Mouse (Mus musculus): ENCODE measurements at regions not wholly inside any gene's neighbourhood (a gene's known extent, or its start where the extent isn't known, plus 50 kb on each side); places are given as distances from the start of the nearest gene placed in this dataset.

DNA sequence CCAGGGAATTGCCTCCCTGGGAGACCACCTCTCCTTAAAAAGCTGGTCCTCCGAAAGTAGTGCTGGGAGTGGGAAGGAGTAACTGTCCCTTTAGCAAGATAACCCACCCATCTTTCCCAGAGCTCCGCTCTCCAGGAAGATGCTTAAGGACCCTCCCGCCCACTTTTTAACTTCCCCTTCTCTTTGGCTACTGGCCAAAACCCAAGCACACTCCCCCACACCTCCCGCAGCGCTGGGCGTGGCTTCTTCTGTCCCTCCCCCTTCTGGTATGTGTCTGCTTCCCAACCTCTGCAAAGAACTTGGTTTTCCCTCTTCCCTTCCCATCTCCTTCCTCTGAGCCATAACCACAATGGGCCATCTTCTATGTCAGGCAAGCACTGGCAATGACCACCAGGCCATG lies 85.4 kb downstream of the Rpap3 start:
- Histone ChIP-seq H3K9me3 (ENCODE audit: low read length) (no peaks in the 10 kb centered on the region), H3K27ac (ENCODE audit: low read length) (no peak overlapping the region), H3K27me3 (ENCODE audit: insufficient read depth, low read length) (no peaks in the 10 kb centered on the region), H3K4me2 (replicated peaks; ENCODE audit: low read depth, low read length) (no peak overlapping the region), H3K36me3 (ENCODE audit: insufficient read depth, low read length) (no peaks in the 10 kb centered on the region), H3K4me3 (ENCODE audit: low read length) (no peak overlapping the region), H3K9ac (replicated peaks; ENCODE audit: low read length) (no peak overlapping the region), H3K4me1 (ENCODE audit: insufficient read depth, low read length) (no peaks in the 10 kb centered on the region)
- ATAC-seq (ENCODE audit: low FRiP score, low TSS enrichment), result no peak
- 65% methylated on average over 6 of the region's 6 CpGs for WGBS

DNA sequence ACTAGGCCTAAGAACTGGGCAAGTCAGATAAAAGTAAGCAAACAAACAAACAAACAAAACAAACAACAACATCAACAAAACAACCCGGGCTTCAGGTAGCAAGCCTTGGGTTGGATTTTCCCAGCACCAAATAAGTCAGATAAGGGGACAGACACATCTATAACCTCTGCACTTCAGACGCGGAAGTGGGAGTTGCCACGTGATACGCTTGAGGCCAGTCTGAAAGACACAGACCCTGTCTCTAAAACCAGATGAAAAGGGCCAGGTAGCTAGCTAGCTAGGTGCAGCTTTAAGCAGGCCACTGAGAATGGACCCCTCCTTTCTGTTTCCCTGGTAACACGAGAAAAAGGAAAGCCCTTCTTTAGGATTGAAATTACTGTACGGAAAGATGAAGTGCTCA lies 85.9 kb downstream of the Rpap3 start:
- Histone ChIP-seq H3K27ac (ENCODE audit: low read length) (no peak overlapping the region), H3K36me3 (ENCODE audit: insufficient read depth, low read length) (no peaks in the 10 kb centered on the region), H3K27me3 (ENCODE audit: insufficient read depth, low read length) (no peaks in the 10 kb centered on the region), H3K4me1 (ENCODE audit: insufficient read depth, low read length) (no peaks in the 10 kb centered on the region), H3K4me2 (replicated peaks; ENCODE audit: low read depth, low read length) (no peak overlapping the region), H3K9me3 (ENCODE audit: low read length) (no peaks in the 10 kb centered on the region), H3K4me3 (ENCODE audit: low read length) (no peak overlapping the region), H3K9ac (replicated peaks; ENCODE audit: low read length) (no peak overlapping the region)
- ATAC-seq (ENCODE audit: low FRiP score, low TSS enrichment), result no peak
- 78% methylated on average over 7 of the region's 7 CpGs for WGBS

DNA sequence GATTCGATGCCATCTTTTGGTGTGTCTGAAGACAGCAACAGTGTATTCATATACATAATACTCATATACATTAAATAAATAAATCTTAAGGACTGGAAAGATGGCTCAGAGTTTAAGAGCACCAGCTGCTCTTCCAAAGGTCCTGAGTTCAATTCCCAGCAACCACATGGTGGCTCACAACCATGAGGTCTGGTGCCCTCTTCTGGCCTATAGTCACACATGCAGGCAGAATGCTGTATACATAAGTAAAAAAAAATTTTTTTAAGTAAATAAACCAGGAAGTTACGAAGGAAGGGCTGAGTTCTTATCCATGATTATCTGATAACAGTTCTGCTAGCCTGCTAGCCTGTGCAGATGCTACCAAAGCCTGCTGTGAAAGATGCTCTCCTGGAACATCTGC lies 93.3 kb downstream of the Rpap3 start:
- Histone ChIP-seq H3K36me3 (ENCODE audit: insufficient read depth, low read length) (no peaks in the 10 kb centered on the region), H3K9me3 (ENCODE audit: low read length) (no peaks in the 10 kb centered on the region), H3K27me3 (ENCODE audit: insufficient read depth, low read length) (no peaks in the 10 kb centered on the region), H3K27ac (ENCODE audit: low read length) (no peak overlapping the region), H3K4me3 (ENCODE audit: low read length) (no peak overlapping the region), H3K9ac (replicated peaks; ENCODE audit: low read length) (no peak overlapping the region), H3K4me2 (replicated peaks; ENCODE audit: low read depth, low read length) (no peak overlapping the region), H3K4me1 (ENCODE audit: insufficient read depth, low read length) (peaks cover 5% of the 10 kb centered on the region; the same call in 1 of the 2 replicates)
- WGBS, result 85% methylated on average over 2 of the region's 2 CpGs
- ATAC-seq (ENCODE audit: low FRiP score, low TSS enrichment), result no peak

DNA sequence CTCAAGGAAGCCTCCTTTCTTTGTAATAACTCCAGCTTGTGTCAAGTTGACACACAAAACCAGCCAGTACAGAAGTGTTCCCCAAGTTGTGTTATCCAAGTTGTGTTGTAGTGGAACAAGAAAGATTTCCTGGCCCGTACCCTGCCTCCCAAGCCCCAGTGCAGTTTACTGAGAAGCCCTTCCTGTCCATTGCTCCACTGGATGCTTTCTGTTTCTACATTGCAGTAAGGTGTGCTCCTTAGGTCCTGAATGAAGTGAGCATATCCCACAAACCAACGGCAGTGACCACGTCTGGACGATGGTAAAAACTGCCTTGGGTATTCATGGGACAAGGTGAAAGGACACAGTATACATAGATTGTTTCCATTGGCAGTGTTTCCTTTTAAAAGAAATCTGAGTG lies 94.9 kb downstream of the Rpap3 start:
- ATAC-seq (ENCODE audit: low FRiP score, low TSS enrichment), result no peak
- Histone ChIP-seq H3K9ac (replicated peaks; ENCODE audit: low read length) (no peak overlapping the region), H3K9me3 (ENCODE audit: low read length) (no peaks in the 10 kb centered on the region), H3K36me3 (ENCODE audit: insufficient read depth, low read length) (no peaks in the 10 kb centered on the region), H3K4me1 (ENCODE audit: insufficient read depth, low read length) (peaks cover 10% of the 10 kb centered on the region; the same call in 1 of the 2 replicates), H3K27me3 (ENCODE audit: insufficient read depth, low read length) (no peaks in the 10 kb centered on the region), H3K27ac (ENCODE audit: low read length) (no peak overlapping the region), H3K4me2 (replicated peaks; ENCODE audit: low read depth, low read length) (no peak overlapping the region), H3K4me3 (ENCODE audit: low read length) (no peak overlapping the region)
- 76% methylated on average over 4 of the region's 4 CpGs for WGBS

DNA sequence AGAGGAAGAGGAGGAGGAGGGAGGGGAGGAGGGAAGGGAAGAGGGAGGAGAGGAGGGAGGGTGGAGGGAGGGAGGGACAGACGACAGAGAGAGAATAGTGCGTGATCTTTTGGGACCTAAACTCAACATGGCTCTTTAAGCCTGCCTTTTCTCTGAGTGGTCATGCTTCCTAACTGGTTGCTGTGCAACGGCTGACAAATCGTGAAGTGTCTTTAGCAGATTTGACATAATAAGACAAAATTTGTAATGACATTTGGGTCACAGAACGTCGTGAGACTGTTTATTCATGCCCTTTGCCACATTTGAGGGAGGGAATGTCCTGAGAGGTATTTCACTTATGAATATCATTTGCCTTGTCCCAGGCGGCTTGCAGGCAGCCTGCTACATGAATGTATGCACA lies 96.1 kb downstream of the Rpap3 start:
- H3K9me3 ChIP-seq (ENCODE audit: low read length), result no peaks in the 10 kb centered on the region
- WGBS, result 80% methylated on average over 7 of the region's 7 CpGs

DNA sequence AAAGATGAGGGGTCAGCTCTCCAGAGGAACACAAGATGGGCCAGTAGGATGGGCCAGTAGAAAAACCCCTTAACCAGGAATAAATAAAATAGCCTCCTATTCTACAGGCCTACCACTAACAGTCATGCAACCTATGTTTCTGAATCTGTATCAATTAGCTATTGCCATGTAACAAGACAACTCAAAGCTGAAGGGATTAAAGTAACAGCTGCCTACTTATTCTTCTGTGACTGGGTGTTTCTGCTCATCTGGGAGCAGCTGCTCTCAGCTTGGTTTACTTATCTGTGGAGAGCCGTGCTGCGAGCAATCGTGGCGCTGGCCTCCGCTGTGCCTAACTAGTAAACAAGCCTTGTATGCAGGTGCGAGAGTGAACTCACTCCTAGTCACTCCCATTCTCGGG lies 97.0 kb downstream of the Rpap3 start:
- 92% methylated on average over 7 of the region's 7 CpGs for WGBS
- ATAC-seq (ENCODE audit: low FRiP score, low TSS enrichment), result no peak
- H3K9ac ChIP-seq (replicated peaks; ENCODE audit: low read length), result no peak overlapping the region

More for the DNA sequence above, 96.1 kb downstream of the Rpap3 start:
- Histone ChIP-seq H3K4me3 (ENCODE audit: low read length) (no peak overlapping the region), H3K27me3 (ENCODE audit: insufficient read depth, low read length) (no peaks in the 10 kb centered on the region), H3K9ac (replicated peaks; ENCODE audit: low read length) (no peak overlapping the region), H3K36me3 (ENCODE audit: insufficient read depth, low read length) (no peaks in the 10 kb centered on the region), H3K4me1 (ENCODE audit: insufficient read depth, low read length) (peaks cover 10% of the 10 kb centered on the region; the same call in 1 of the 2 replicates), H3K4me2 (replicated peaks; ENCODE audit: low read depth, low read length) (no peak overlapping the region), H3K27ac (ENCODE audit: low read length) (no peak overlapping the region)
- ATAC-seq (ENCODE audit: low FRiP score, low TSS enrichment), result no peak

DNA sequence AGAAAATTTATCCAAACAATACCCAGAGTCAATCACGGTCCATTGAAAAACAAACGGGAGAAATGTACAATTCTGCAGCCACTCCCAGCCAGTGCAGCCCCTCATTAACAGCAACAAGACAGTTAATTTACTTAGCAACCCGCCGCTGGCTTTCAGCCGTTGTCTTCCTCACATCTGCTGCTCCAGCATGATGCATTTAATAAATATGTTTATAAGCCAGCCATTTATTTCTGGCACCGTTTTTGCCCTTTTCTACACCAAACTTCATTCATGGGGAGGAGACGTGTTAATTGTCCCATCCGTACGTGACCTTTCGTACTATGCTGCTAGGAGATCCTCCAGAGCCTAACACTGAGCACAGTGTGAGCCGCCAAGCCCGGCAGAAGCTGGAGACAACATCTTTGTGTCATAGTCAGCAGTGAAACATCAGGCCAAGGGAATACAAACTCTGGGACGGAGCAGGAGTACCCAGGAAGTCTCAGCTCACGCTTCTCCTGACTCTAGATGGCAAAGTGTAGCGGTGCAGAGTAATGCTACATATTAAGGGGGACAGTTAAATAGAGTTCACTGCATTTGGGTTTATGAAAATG lies 97.9 kb downstream of the Rpap3 start:
- no peaks in the 10 kb centered on the region for H3K36me3 ChIP-seq (ENCODE audit: insufficient read depth, low read length)
- WGBS, result 75% methylated on average over 15 of the region's 15 CpGs
- H3K27me3 ChIP-seq (ENCODE audit: insufficient read depth, low read length), result no peaks in the 10 kb centered on the region
- no peak for ATAC-seq (ENCODE audit: low FRiP score, low TSS enrichment)
- peaks cover 7% of the 10 kb centered on the region; the same call in 1 of the 2 replicates for H3K4me1 ChIP-seq (ENCODE audit: insufficient read depth, low read length)
- no peak overlapping the region for H3K4me2 ChIP-seq (replicated peaks; ENCODE audit: low read depth, low read length)
- H3K9ac ChIP-seq (replicated peaks; ENCODE audit: low read length), result no peak overlapping the region
- no peak overlapping the region for H3K4me3 ChIP-seq (ENCODE audit: low read length)
- no peak overlapping the region for H3K27ac ChIP-seq (ENCODE audit: low read length)
- H3K9me3 ChIP-seq (ENCODE audit: low read length), result no peaks in the 10 kb centered on the region

More for the DNA sequence above, 97.0 kb downstream of the Rpap3 start:
- no peaks in the 10 kb centered on the region for H3K36me3 ChIP-seq (ENCODE audit: insufficient read depth, low read length)
- H3K9me3 ChIP-seq (ENCODE audit: low read length), result no peaks in the 10 kb centered on the region
- no peaks in the 10 kb centered on the region for H3K27me3 ChIP-seq (ENCODE audit: insufficient read depth, low read length)
- no peak overlapping the region for H3K27ac ChIP-seq (ENCODE audit: low read length)
- no peak overlapping the region for H3K4me3 ChIP-seq (ENCODE audit: low read length)
- H3K4me2 ChIP-seq (replicated peaks; ENCODE audit: low read depth, low read length), result no peak overlapping the region
- H3K4me1 ChIP-seq (ENCODE audit: insufficient read depth, low read length), result peaks cover 10% of the 10 kb centered on the region; the same call in 1 of the 2 replicates

DNA sequence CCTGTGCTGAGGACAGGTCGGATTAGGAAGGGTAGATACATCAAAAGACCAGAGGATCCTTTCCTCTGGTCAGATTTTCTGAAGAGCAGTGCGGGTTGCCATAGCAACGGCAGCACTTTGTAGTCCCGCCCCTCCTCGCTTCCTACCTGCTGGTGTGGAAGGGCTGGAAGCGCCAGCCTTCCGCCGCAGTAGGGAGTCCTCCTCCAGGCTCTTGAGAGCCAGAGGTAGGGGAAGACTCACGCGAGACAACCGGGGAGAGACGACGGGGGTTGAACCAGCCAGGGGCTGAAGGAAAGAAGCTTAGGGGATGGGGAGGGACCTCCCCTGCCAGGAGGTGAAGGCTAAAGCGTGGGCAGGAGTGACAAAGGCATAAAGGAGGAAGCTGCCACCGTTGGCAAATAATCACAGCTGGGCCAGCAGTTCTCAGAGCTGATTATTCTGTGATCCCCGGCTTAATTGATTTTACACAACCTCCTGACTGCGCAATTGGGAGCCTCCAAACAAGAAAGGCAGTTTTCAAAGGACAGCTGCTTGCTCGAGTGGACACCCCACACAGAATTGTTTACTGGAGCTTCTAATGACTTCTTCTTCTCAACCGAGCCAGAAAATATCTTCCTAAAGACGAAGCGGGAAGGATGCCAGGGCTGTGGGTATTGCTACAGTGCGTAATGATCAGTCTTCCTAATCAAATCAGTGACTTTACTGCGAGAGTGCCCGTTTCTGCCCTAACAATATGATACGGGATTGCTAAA lies 98.8 kb downstream of the Rpap3 start:
- ATAC-seq (ENCODE audit: low FRiP score, low TSS enrichment), result peak; percentile 82
- Histone ChIP-seq H3K27ac (ENCODE audit: low read length) (no peak overlapping the region), H3K4me1 (ENCODE audit: insufficient read depth, low read length) (0 out of 2 replicates have a peak, but pooled peaks cover 6% of the 10 kb centered on the region), H3K4me2 (replicated peaks; ENCODE audit: low read depth, low read length) (peak overlapping the region; percentile 64), H3K9me3 (ENCODE audit: low read length) (no peaks in the 10 kb centered on the region), H3K36me3 (ENCODE audit: insufficient read depth, low read length) (no peaks in the 10 kb centered on the region), H3K9ac (replicated peaks; ENCODE audit: low read length) (peak overlapping the region; percentile 60), H3K27me3 (ENCODE audit: insufficient read depth, low read length) (no peaks in the 10 kb centered on the region), H3K4me3 (ENCODE audit: low read length) (peak overlapping the region; percentile 36)
- 10% methylated on average over 25 of the region's 25 CpGs for WGBS

DNA sequence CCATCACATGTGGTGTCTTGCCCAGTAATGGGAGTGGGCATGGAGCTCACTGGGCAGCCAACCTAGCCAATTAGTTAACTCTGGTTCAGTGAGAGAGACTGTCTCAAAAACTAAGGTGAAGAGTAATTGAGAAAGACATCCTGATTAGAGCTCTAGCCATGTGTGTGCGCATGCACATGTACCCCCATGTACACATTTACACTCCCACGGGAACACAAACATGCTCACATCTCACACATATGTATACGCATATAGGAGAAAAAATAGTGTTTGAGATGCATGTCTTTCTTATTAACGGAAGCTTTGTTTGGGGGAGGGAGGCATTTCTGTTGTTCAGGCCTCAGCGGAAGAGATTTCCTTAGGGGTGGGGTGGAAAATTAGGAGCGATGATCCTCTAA lies 99.4 kb downstream of the Rpap3 start:
- Histone ChIP-seq H3K27ac (ENCODE audit: low read length) (no peak overlapping the region), H3K4me2 (replicated peaks; ENCODE audit: low read depth, low read length) (peak overlapping the region; percentile 64), H3K27me3 (ENCODE audit: insufficient read depth, low read length) (no peaks in the 10 kb centered on the region), H3K9ac (replicated peaks; ENCODE audit: low read length) (peak overlapping the region; percentile 60), H3K4me1 (ENCODE audit: insufficient read depth, low read length) (0 out of 2 replicates have a peak, but pooled peaks cover 6% of the 10 kb centered on the region), H3K36me3 (ENCODE audit: insufficient read depth, low read length) (no peaks in the 10 kb centered on the region), H3K9me3 (ENCODE audit: low read length) (no peaks in the 10 kb centered on the region), H3K4me3 (ENCODE audit: low read length) (peak overlapping the region; percentile 36)
- 45% methylated on average over 6 of the region's 6 CpGs for WGBS
- ATAC-seq (ENCODE audit: low FRiP score, low TSS enrichment), result no peak

DNA sequence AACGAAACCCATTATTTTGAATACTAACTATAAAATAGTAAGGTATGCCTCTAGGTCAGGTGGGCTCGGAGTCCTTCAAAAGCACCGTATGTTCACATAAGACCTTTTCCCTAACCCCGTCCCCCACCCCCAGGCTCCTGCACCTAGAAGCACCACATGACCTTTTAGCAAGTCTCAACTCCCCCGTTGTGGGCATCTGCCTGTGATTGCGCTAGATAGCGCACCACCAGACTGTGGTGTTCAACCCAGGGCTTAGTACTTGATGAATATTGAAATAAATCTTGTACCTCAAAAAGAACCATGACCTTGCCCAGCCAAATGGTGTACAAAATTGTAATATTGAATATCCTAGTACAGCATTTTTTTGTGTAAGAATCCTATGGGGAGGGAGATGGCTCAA lies 99.8 kb downstream of the Rpap3 start:
- H3K4me3 ChIP-seq (ENCODE audit: low read length), result no peak overlapping the region
- ATAC-seq (ENCODE audit: low FRiP score, low TSS enrichment), result no peak
- H3K27ac ChIP-seq (ENCODE audit: low read length), result no peak overlapping the region
- H3K36me3 ChIP-seq (ENCODE audit: insufficient read depth, low read length), result no peaks in the 10 kb centered on the region
- no peaks in the 10 kb centered on the region for H3K9me3 ChIP-seq (ENCODE audit: low read length)
- WGBS, result 86% methylated on average over 7 of the region's 7 CpGs
- H3K9ac ChIP-seq (replicated peaks; ENCODE audit: low read length), result no peak overlapping the region
- no peak overlapping the region for H3K4me2 ChIP-seq (replicated peaks; ENCODE audit: low read depth, low read length)
- H3K27me3 ChIP-seq (ENCODE audit: insufficient read depth, low read length), result no peaks in the 10 kb centered on the region
- 0 out of 2 replicates have a peak, but pooled peaks cover 6% of the 10 kb centered on the region for H3K4me1 ChIP-seq (ENCODE audit: insufficient read depth, low read length)
